Mouse (Mus musculus): ENCODE measurements around the gene E130114P18Rik. TPM values are rescaled to one million over a fixed set of nuclear protein-coding genes. Genes with fewer than 3 reads are reported as not detected.
A peak's percentile ranks its signal among the peaks of the same experiment; 100 is the strongest.

Gene E130114P18Rik
- total RNA-seq, 2 experiments from 2014 or later: 1.4 TPM

DNA sequence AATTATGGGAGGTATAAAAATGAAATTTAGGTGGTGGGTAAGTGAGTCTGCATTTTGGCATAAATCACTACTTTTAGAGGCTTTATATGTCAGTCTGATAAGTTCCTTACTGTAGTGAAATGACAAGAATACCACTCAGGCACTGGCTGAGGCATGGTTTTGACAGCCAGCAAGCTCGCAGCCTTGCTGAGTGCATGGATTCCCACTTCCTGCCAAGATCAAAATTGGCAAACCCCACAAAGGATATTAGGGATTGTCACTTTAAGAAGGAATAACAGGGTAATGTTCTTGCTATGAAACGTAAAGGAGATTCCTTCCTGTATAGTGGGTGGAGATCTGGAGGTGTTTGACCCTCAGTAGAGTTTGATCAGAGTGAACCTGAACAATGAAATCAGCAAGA lies 27.4 kb upstream of the E130114P18Rik start:
- DNase-seq: no peak

GRCm38 (mm10) chr4:97804638-97805037 lies 26.8 kb upstream of the E130114P18Rik start:
- no peak for DNase-seq

DNA sequence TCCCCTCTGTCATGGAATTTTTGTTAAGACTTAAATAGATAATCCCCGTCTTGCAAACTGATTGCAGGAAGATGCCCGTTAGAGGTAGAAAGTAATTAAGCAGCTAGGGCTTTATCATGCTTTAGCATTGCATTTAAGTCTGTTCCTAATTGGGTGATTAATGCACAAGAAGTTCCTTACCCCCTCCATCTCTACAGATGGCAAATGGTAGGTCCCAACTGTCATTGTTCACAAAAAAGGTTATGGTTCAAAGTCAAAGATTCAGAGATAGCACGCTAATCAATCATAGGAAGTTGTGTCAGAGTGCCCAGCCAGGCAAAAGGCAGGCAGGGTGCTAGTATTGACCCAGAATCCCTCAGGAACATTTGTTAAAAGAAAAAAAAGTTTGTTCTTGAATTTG lies 25.9 kb upstream of the E130114P18Rik start:
- DNase-seq: no peak

- no peak for DNase-seq
Measured at GRCm38 (mm10) chr4:97796505-97796904, 18.6 kb upstream of the E130114P18Rik start.

- no peak for DNase-seq
Measured at GRCm38 (mm10) chr4:97795957-97796356, 18.1 kb upstream of the E130114P18Rik start.

DNA sequence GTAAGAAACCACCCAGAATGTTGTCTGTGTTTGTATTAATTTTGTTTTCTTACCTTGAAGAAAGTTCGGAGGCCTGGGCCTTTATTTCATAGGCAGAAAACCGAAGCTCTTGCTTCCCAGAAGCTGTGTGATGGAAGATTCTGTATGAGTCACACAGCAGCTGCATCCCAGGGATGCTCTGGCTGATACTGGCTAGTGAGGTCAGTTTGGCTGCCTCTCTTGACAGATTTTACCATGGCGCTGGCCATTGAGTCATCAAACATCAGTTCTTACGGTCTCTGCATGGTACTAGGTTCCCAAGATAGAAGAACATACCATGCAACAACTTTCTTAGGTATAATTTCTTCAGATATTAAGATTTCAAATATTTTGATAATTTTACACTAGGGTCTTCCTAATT lies 17.0 kb upstream of the E130114P18Rik start:
- peak; percentile 33 for DNase-seq

DNA sequence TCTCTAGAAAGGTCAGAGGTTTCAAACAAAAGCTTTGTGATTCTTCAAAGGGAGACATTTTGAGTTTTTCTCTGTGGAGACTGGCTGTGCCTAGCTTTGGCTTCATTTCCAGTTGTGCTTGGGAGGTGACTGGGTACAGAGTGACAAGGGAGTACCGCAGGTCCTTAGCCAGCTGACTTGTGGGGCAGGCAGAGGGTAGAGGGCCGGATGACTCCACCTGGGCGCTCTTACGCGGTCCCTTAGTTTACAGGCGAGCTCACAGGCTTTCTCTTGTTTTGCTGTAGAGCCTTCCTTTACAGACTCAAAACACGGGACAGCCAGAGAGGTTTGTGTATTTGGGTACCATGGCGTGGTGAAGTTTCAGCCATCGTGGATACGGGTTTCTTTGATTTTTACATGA lies 16.1 kb upstream of the E130114P18Rik start:
- DNase-seq: no peak

GRCm38 (mm10) chr4:97788537-97788936 lies 10.7 kb upstream of the E130114P18Rik start:
- DNase-seq: no peak

- DNase-seq: no peak
Measured at GRCm38 (mm10) chr4:97787515-97787914, 9.6 kb upstream of the E130114P18Rik start.

DNA sequence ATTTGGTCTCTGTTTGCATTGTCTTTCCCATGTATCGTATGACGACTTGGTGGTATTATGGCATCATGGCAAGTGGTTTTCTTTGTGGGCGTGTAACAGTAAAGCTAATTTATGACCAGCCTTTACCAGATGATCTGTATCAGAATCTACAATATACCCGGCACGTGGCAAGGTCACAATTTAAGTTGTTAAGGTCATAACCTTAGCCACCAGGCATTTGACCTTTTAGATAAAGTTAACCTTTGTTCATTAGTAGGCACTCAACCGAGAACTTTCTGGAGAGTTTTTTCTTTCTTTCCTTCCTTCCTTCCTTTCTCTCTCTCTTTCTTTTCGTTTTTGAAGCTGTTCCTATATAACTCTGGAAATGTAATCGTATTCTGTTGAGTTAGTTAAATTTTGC lies 8.7 kb upstream of the E130114P18Rik start:
- no peak for DNase-seq

DNA sequence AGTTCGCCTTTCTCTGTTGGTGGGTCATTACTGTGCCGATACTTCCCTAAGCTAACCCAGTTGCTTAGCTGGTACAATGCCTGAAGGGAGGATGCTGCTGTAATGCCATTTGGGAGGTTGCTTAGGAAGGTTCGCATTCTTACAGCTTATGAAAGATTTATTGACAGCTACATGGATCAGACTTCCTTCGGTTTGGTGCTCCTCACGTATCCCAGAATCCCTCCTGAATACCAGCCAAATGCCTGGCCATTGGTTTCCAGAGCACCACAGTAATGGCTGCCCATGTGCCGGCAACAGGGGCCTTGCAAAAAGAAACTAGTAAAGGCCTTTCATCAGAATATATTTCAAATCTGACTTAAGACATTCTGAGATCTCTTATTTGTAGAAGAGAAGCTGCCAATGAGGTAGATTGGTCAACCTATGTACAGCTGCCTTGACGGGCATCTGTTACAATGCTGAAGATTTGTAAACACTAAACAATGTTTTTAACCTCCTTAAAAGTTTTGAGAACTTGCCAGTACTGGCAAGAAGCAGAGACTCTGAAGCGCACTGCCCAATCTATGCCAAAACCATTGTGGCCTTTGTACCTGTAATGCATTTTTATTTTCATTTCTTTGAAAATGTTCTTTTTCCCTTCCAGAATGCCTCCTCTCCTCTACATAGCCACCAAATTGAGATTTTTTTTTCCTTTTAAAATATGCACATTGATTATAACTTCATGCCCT lies 7.8 kb upstream of the E130114P18Rik start:
- DNase-seq: no peak

DNA sequence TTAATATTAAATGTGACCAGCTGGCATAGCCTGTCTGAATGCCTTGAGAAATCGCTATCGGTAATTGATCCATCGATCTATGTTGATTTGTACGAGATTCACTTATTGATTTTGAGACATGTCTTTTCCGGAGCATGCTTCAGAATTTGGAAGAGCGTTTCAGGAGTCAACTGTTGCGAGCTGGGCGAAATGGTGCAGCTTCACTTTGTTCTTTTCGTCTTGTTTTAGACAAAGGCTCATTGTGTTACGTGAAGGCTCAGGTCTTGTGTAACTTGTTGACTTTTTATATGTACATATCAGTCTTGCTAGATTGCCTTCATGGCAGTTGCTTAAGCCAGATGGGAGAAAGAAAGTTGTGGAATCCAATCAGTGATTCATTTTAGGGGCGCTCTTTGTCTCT lies 6.4 kb upstream of the E130114P18Rik start:
- DNase-seq: no peak

DNA sequence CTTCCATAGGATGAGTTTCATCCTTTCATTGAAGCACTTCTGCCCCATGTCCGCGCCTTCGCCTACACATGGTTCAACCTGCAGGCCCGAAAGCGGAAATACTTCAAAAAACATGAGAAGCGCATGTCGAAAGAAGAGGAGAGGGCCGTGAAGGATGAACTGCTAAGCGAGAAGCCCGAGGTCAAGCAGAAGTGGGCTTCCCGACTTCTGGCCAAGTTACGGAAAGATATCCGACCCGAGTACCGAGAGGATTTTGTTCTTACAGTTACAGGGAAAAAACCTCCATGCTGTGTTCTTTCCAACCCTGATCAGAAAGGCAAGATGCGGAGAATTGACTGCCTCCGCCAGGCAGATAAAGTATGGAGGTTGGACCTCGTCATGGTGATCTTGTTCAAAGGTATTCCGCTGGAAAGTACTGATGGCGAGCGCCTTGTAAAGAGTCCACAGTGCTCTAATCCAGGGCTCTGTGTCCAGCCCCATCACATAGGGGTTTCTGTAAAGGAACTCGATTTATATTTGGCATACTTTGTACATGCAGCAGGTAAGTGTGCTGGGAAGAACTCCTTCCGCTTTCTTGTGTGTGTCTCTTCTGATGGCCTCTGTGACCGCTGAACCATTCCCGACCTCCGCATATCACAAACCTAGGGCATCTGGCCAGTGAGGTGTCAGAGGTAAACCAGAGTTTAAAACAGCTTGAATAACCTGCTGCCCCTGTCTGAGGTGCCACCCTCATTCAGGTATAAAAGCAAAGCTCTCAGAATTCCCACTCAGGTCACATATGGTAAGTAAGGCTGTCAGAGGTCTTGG lies 5.4 kb upstream of the E130114P18Rik start:
- no peak for DNase-seq

GRCm38 (mm10) chr4:97782497-97782896 lies 4.6 kb upstream of the E130114P18Rik start:
- no peak for DNase-seq

DNA sequence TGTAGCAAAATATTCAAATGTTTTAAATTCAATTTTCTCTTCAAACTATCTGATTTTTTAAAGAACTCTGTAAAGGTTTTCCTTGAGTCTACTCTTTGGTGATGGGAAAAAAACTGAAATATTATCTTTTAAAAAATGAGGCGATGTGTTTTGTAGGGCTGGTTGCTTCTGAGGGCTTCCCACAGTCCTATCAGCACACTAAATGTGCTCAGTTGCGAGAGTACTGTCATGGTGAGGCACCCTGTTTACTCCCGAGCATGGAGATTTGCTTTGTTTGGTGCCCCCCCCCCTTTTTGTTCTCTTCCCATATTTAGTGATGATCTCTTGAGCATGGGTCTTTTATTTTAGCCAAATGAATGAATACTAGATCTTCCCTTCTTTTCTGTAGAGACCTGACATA lies 4.2 kb upstream of the E130114P18Rik start:
- no peak for DNase-seq

DNA sequence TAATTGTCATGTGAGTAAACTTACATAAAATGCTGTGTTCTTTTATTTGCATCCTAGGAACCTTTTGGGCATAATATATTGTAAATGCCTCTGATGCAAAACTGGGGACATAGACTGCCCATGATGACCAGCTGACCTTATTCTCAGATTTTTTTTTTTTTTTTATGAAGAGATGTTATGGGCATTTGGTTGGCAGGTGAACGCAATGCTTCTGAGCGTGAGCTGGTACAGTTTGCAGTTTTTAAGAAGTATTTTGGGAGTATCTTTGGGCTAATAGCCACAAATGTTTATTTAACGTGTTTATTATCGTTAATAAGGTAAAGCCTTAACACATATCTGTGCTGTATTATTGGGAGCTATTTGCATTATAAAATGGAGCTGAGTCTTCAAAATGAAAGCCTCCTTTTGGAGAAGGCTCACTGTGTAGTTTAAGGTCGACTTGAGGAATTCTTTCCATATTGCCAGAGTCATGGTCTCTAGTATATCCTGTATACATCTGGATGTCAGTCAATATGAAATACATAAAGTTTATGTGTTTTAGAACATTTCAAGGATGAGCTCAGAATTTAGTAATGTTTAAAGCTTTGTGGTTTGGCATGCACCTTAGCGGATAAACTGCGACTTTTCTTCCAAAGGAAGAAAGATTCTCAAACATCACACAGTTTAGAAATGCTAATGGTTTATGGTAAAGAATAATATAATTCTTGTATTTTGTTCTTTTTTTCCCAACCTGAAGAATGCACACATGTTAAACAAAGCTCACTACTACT lies 3.0 kb upstream of the E130114P18Rik start:
- no peak for DNase-seq

DNA sequence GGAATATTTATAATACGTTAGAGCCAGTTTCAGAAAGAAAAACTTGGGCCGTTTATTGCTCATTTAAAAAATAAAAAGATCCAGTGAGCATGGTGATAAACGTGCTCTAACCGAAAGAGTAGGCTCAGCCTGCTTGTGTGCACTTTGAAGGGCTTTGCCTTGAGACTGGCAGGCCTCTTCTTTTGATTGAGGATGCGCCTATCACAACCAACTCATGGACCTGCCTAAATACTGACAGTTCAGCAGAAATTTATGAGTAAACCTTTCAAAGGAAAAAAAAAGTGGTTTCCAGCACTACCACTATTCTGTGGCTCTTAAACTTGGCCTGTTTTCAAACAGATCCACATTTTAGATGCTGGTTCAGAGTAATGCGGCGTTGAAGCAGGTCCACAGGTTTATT lies 2.1 kb upstream of the E130114P18Rik start:
- no peak for DNase-seq

GRCm38 (mm10) chr4:97779003-97779930 lies 1.4 kb upstream of the E130114P18Rik start:
- DNase-seq: no peak

DNA sequence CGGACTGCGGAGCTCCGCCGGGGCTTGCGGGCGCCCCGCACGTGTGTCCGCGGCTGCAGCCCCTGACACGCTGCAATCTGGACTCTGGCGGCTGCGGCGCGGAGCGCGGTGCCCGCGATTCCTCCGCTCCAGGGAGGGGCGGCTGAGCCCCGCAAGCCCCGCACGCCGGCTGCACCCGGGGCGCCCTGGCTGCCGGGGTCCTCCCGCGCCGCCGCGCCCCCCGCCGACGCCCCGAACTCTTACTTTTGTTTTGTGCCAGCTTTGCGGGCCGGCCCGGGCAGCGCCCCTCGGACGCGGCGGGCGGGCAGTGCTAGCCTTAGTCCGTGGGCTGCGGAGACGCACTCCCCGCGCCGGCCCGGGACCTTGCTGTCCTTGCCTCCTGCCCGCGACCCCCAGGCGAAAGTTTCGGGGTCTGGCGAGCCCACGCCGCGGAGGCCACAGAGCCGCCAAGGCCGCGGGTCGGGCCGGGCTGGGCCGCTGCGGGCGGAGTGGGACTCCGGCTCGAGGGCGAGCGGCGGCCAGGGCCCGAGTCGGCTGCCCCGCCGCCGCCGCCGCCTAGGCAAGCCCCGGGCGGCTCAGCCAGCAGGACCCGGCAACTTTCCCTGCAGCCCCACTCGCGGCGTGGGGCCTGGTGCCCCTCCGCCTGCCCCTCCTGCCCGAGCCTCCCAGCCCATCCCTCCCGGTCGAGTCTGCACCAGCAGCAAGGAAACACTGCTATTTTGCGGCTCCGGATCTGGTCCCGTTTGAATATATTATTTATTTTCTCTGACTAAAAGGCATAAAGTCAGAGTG lies 529 bp upstream of the E130114P18Rik start:
- peak; percentile 57 for DNase-seq

DNA sequence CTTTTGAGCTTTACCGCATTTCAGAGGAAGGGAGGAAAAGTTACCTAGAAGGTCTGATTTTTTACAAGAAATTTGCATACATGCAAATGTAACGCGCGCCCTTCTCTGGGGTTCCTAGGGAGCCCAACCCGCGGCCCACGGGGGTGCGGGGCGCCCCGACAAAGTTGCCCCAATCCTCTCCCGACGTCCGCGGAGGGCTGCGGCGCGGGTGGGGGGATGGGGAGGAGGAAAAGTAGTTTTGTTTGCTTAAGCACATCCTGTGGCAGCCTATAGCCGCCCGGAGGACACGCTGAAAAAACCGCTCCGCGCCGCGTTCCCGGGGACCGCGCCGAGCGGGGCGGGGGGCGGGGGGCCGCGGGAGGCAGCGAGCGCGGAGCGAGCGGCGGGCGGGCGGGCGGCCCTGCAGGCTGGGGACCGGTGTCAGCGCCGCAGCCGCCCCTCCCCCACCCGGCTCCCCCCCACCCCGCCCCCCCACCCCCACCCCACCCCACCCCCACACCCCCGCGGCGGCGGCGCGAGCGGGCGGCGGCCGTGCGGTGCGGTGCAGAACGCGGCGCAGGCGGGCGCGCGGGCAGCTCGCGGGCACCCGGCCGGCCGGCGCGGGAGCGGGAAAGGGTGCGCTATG lies 685 bp downstream of the E130114P18Rik start:
- peak; percentile 65 for DNase-seq
